Mouse (Mus musculus) MEL (cell line): ENCODE measurements around the gene Adamts9. TPM values are rescaled to one million over a fixed set of nuclear protein-coding genes. Genes with fewer than 3 reads are reported as not detected.

Experiments
- DNase-seq: peaks from one replicate; pipeline ENCODE4 v3.0.0; 2011; ENCODE audit warnings: low read depth, low spot score
- H3K27ac ChIP-seq: 2 replicates; pipeline ENCODE4 v1.5.1; 2012; ENCODE audit warnings: low read depth, mild to moderate bottlenecking, control low read depth, low read length, moderate library complexity; ENCODE audit not compliant: control insufficient read depth
- H3K27me3 ChIP-seq, 2 experiments: fragments of 150-350 bp in 1 of 2; sonication (generic) in 1 of 2; 2 replicates each; pipeline ENCODE4 v1.6.1; 2012; ENCODE audit warnings: low read length in 2 of 2, mild to moderate bottlenecking in 2 of 2, improper control_type of control experiment in 1 of 2, moderate library complexity in 1 of 2; ENCODE audit not compliant: insufficient read depth in 2 of 2, control insufficient read depth in 1 of 2
- H3K36me3 ChIP-seq, 2 experiments: 2 replicates each; pipeline ENCODE4 v1.6.1; 2012 to 2014; ENCODE audit warnings: low read length in 2 of 2, improper control_type of control experiment in 1 of 2, inconsistent platforms in 1 of 2, mild to moderate bottlenecking in 1 of 2; ENCODE audit not compliant: insufficient read depth in 2 of 2, control insufficient read depth in 1 of 2
- H3K4me1 ChIP-seq, 2 experiments: fragments of 150-350 bp in 1 of 2; sonication (generic) in 1 of 2; 2 replicates each; pipeline ENCODE4 v1.6.1; 2012; ENCODE audit warnings: low read length in 2 of 2, improper control_type of control experiment in 1 of 2, mild to moderate bottlenecking in 1 of 2; ENCODE audit not compliant: insufficient read depth in 2 of 2, control insufficient read depth in 1 of 2
- H3K4me3 ChIP-seq, 2 experiments: fragments of 150-350 bp in 1 of 2; sonication (generic) in 1 of 2; 2 replicates each; pipeline ENCODE4 v1.5.1; 2012; ENCODE audit warnings: low read depth in 2 of 2, low read length in 2 of 2, mild to moderate bottlenecking in 2 of 2, moderate library complexity in 2 of 2, control low read depth in 1 of 2, improper control_type of control experiment in 1 of 2; ENCODE audit not compliant: control insufficient read depth in 1 of 2, insufficient read depth in 1 of 2
- H3K79me2 ChIP-seq: 2 replicates; pipeline ENCODE4 v1.6.1; 2012; ENCODE audit warnings: mild to moderate bottlenecking, low read length, moderate library complexity; ENCODE audit not compliant: control insufficient read depth, poor library complexity, insufficient read depth
- H3K9ac ChIP-seq: 2 replicates; pipeline ENCODE4 v1.6.1; 2012; ENCODE audit warnings: low read depth, mild to moderate bottlenecking, control low read depth, low read length, moderate library complexity; ENCODE audit not compliant: control insufficient read depth, poor library complexity, severe bottlenecking
- H3K9me3 ChIP-seq: fragments of 150-350 bp; sonication (generic); replicated peaks from 2 replicates; pipeline ENCODE4 v1.6.1; 2012; ENCODE audit warnings: mild to moderate bottlenecking, low read length, improper control_type of control experiment, moderate library complexity; ENCODE audit not compliant: insufficient read depth
- BHLHE40 ChIP-seq: IDR thresholded peaks from 2 replicates; pipeline ENCODE4 v1.6.1; 2012; ENCODE audit warnings: low read depth, mild to moderate bottlenecking, inconsistent platforms, low read length, improper control_type of control experiment, borderline replicate concordance
- CHD2 ChIP-seq: IDR thresholded peaks from 2 replicates; pipeline ENCODE4 v1.6.1; 2011; ENCODE audit warnings: low read length, improper control_type of control experiment
- EP300 ChIP-seq, 2 experiments: IDR thresholded peaks; 2 replicates each; pipeline ENCODE4 v1.6.1; 2011; ENCODE audit warnings: improper control_type of control experiment in 2 of 2, low read length in 2 of 2, low read depth in 1 of 2, mild to moderate bottlenecking in 1 of 2
- GATA1 ChIP-seq: IDR thresholded peaks from 2 replicates; pipeline ENCODE4 v1.6.1; 2011; ENCODE audit warnings: low read depth, low read length, improper control_type of control experiment
- HCFC1 ChIP-seq: IDR thresholded peaks from 2 replicates; pipeline ENCODE4 v1.6.1; 2012; ENCODE audit warnings: low read depth, mild to moderate bottlenecking, inconsistent platforms, low read length, improper control_type of control experiment, moderate library complexity
- JUND ChIP-seq: IDR thresholded peaks from 2 replicates; pipeline ENCODE4 v1.6.1; 2011; ENCODE audit warnings: low read depth, mild to moderate bottlenecking, improper control_type of control experiment, low read length
- KAT2A ChIP-seq: conservative IDR thresholded peaks from 2 replicates; pipeline ENCODE4 v1.6.1; 2012; ENCODE audit warnings: low read depth, low read length, improper control_type of control experiment, inconsistent platforms
- MYB ChIP-seq: IDR thresholded peaks from 2 replicates; pipeline ENCODE4 v1.6.1; 2011; ENCODE audit warnings: mild to moderate bottlenecking, low read depth, low read length, improper control_type of control experiment
- MYC ChIP-seq: IDR thresholded peaks from 2 replicates; pipeline ENCODE4 v1.6.1; 2011; ENCODE audit warnings: low read depth, mild to moderate bottlenecking, low read length, improper control_type of control experiment, moderate library complexity
- NRF1 ChIP-seq: IDR thresholded peaks from 2 replicates; pipeline ENCODE4 v1.6.1; 2014; ENCODE audit warnings: low read depth, mild to moderate bottlenecking, inconsistent platforms, low read length, improper control_type of control experiment, moderate library complexity; ENCODE audit not compliant: poor library complexity, insufficient read depth, severe bottlenecking
- POLR2A ChIP-seq, 2 experiments: IDR thresholded peaks; 2 replicates each; pipeline ENCODE4 v1.6.1; 2011 to 2012; ENCODE audit warnings: low read length in 2 of 2, mild to moderate bottlenecking in 2 of 2, control low read depth in 1 of 2, improper control_type of control experiment in 1 of 2, low read depth in 1 of 2, moderate library complexity in 1 of 2; ENCODE audit not compliant: control insufficient read depth in 1 of 2, insufficient read depth in 1 of 2, poor library complexity in 1 of 2
- POLR2AphosphoS2 ChIP-seq: IDR thresholded peaks from 2 replicates; pipeline ENCODE4 v1.6.1; 2011; ENCODE audit warnings: low read length, improper control_type of control experiment
- POLR2AphosphoS5 ChIP-seq: IDR thresholded peaks from 2 replicates; pipeline ENCODE4 v1.6.1; 2012; ENCODE audit warnings: low read depth, borderline replicate concordance, mild to moderate bottlenecking, inconsistent platforms, low read length, moderate library complexity, mixed read lengths
- RCOR1 ChIP-seq: IDR thresholded peaks from 2 replicates; pipeline ENCODE4 v1.6.1; 2012; ENCODE audit warnings: low read depth, mild to moderate bottlenecking, inconsistent platforms, low read length, improper control_type of control experiment
- SIN3A ChIP-seq: IDR thresholded peaks from 2 replicates; pipeline ENCODE4 v1.6.1; 2012; ENCODE audit warnings: low read length, improper control_type of control experiment, inconsistent platforms
- TAL1 ChIP-seq: IDR thresholded peaks from 2 replicates; pipeline ENCODE4 v1.6.1; 2012; ENCODE audit warnings: mild to moderate bottlenecking, inconsistent platforms, low read length, moderate library complexity, mixed read lengths
- TBP ChIP-seq: IDR thresholded peaks from 2 replicates; pipeline ENCODE4 v1.8.0; 2011; ENCODE audit warnings: low read depth, low read length, improper control_type of control experiment
- TCF12 ChIP-seq: IDR thresholded peaks from 2 replicates; pipeline ENCODE4 v1.6.1; 2014; ENCODE audit warnings: low read depth, mild to moderate bottlenecking, inconsistent platforms, low read length, improper control_type of control experiment, moderate library complexity
- UBTF ChIP-seq: IDR thresholded peaks from 2 replicates; pipeline ENCODE4 v1.6.1; 2012; ENCODE audit warnings: low read depth, mild to moderate bottlenecking, inconsistent platforms, low read length, improper control_type of control experiment, moderate library complexity, borderline replicate concordance; ENCODE audit not compliant: insufficient read depth
- USF1 ChIP-seq: IDR thresholded peaks from 2 replicates; pipeline ENCODE4 v1.6.1; 2014; ENCODE audit warnings: low read depth, mild to moderate bottlenecking, inconsistent platforms, low read length, improper control_type of control experiment, moderate library complexity
- USF2 ChIP-seq, 2 experiments: IDR thresholded peaks; 2 replicates each; pipeline ENCODE4 v1.6.1; 2011 to 2012; ENCODE audit warnings: improper control_type of control experiment in 2 of 2, low read length in 2 of 2, borderline replicate concordance in 1 of 2, inconsistent platforms in 1 of 2, low read depth in 1 of 2, mild to moderate bottlenecking in 1 of 2; ENCODE audit not compliant: insufficient read depth in 1 of 2
- ZC3H11A ChIP-seq: IDR thresholded peaks from 2 replicates; pipeline ENCODE4 v1.6.1; 2012; ENCODE audit warnings: low read depth, mild to moderate bottlenecking, inconsistent platforms, low read length, improper control_type of control experiment
- ZNF384 ChIP-seq: IDR thresholded peaks from 2 replicates; pipeline ENCODE4 v1.6.1; 2012; ENCODE audit warnings: low read depth, mild to moderate bottlenecking, inconsistent platforms, low read length, improper control_type of control experiment
- polyA plus RNA-seq, 2 experiments: library from polyadenylated mRNA; stranded (reverse) in 1 of 2; unstranded in 1 of 2; fragments of >175 nt in 1 of 2; fragments of >200 nt in 1 of 2; gene quantifications; 2 replicates each; pipeline versions ENCODE4 v1.2.1 to v1.2.4; 2012; ENCODE audit warnings: low replicate concordance in 2 of 2, low read depth in 1 of 2; ENCODE audit not compliant: insufficient read length in 2 of 2, insufficient read depth in 1 of 2, missing spikeins in 1 of 2
- total RNA-seq: library from RNA; depleted of rRNA; stranded (reverse); fragments of 300-350 nt; gene quantifications from 2 replicates; pipeline ENCODE4 v1.2.3, GENCODE M21; 2012

Adamts9 gene
- total and polyA plus RNA-seq, 3 experiments: not detected

DNA sequence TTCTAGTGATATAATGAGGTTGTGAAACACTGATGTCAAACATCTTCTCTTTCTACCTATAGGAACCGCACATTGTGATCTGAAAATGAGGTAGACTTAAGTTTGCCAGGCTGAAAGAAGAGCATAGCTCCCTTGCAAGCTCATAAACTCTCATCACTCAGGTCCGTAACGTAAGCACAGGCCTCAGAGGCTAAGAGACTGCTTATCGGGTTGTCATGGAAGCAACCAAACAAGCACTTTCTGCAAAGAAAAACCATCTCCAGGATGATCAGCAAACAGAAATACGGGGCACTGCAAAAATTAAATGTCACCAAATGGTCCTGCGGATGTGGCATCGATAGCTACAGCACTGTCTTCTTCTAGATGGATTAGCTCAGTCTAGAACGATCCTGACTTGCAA is 97.4 kb downstream of the Adamts9 start:
- Histone ChIP-seq H3K27me3 (no peaks in the 10 kb centered on the region), H3K4me1 (no peaks in the 10 kb centered on the region), H3K9me3 (no peaks in the 10 kb centered on the region), H3K79me2 (no peaks in the 10 kb centered on the region), H3K36me3 (no peaks in the 10 kb centered on the region), H3K4me3 (no peak overlapping the region), H3K9ac (no peak overlapping the region), H3K27ac (no peak overlapping the region)
- no peak for DNase-seq
- TF ChIP-seq CHD2 (no peak), USF1 (no peak), MYC (no peak), BHLHE40 (no peak), UBTF (no peak), ZNF384 (no peak), POLR2A (IDR thresholded peaks at IDR 0.05; ENCODE audit: control insufficient read depth in 1 of 2, insufficient read depth in 1 of 2, low read depth in 1 of 2, low read length in 2 of 2, poor library complexity in 1 of 2) (no peak), JUND (no peak), MYB (no peak)

DNA sequence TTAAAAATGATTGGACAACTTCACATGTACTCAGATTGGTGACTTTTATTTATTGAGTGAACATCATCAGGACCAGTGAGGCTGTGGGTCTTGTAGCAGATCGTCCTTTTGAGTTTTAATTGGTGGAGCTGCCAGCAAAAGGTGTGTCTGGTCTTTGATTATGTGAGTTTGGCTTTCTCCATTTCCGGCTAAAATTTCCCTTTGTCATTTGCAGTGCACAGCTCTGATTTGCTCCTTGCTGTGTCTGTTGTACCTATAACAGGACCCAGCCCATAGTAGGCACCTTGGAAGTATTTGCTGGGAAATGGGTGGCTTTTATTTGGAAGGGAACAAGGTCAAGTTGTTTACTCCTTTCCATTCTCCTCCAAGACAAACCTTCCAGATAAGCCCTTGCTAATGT is 99.8 kb downstream of the Adamts9 start:
- Histone ChIP-seq H3K4me3 (no peak overlapping the region), H3K27me3 (no peaks in the 10 kb centered on the region), H3K36me3 (no peaks in the 10 kb centered on the region), H3K9ac (no peak overlapping the region), H3K4me1 (no peaks in the 10 kb centered on the region), H3K9me3 (no peaks in the 10 kb centered on the region), H3K27ac (no peak overlapping the region), H3K79me2 (no peaks in the 10 kb centered on the region)
- TF ChIP-seq POLR2AphosphoS5 (no peak), GATA1 (no peak), MYC (no peak), TAL1 (no peak), POLR2AphosphoS2 (no peak), RCOR1 (no peak), EP300 (IDR thresholded peaks at IDR 0.05; ENCODE audit: low read depth in 1 of 2, low read length in 2 of 2) (no peak), TBP (no peak), ZC3H11A (no peak), NRF1 (no peak), BHLHE40 (no peak), TCF12 (no peak), KAT2A (no peak), HCFC1 (no peak), USF2 (IDR thresholded peaks at IDR 0.05; ENCODE audit: borderline replicate concordance in 1 of 2, insufficient read depth in 1 of 2, low read depth in 1 of 2, low read length in 2 of 2) (no peak), ZNF384 (no peak), SIN3A (no peak), MYB (no peak), POLR2A (IDR thresholded peaks at IDR 0.05; ENCODE audit: control insufficient read depth in 1 of 2, insufficient read depth in 1 of 2, low read depth in 1 of 2, low read length in 2 of 2, poor library complexity in 1 of 2) (no peak)
- no peak for DNase-seq
